Mouse (Mus musculus): ENCODE results near the gene Plgrkt.
"Not testable (repeated sequence)": the region's sequence is repeated elsewhere in the genome, so short reads cannot be mapped to it uniquely, and the experiment has no call there.

Gene Plgrkt

GRCm38 (mm10) chr19:29366969-29367622 lies at the start of gene Plgrkt, which contains the start of gene Cd274:
TSS of gene Plgrkt (minus strand) at chr19:29367390.
TSS of gene Cd274 (plus strand) at chr19:29367455.
- peak; percentile 67 for DNase-seq (ENCODE audit: low spot score)

GRCm38 (mm10) chr19:29416393-29416902 lies 49.3 kb upstream of the Plgrkt start:
- DNase-seq (ENCODE audit: low spot score), result no peak

GRCm38 (mm10) chr19:29414917-29415316 lies 47.7 kb upstream of the Plgrkt start:
- DNase-seq (ENCODE audit: low spot score), result not testable (repeated sequence)

- DNase-seq (ENCODE audit: low spot score), result no peak
Measured at GRCm38 (mm10) chr19:29414513-29414912, 47.3 kb upstream of the Plgrkt start.

- peak; percentile 24 for DNase-seq (ENCODE audit: low spot score)
Measured at GRCm38 (mm10) chr19:29412476-29413420, 45.6 kb upstream of the Plgrkt start.

GRCm38 (mm10) chr19:29410619-29411018 lies 43.4 kb upstream of the Plgrkt start, which contains the start of gene Pdcd1lg2:
TSS of gene Pdcd1lg2 (plus strand) at chr19:29410919.
- no peak for DNase-seq (ENCODE audit: low spot score)

- no peak for DNase-seq (ENCODE audit: low spot score)
Measured at GRCm38 (mm10) chr19:29406042-29407017, 39.1 kb upstream of the Plgrkt start.

GRCm38 (mm10) chr19:29405388-29405787 lies 38.2 kb upstream of the Plgrkt start:
- no peak for DNase-seq (ENCODE audit: low spot score)

- DNase-seq (ENCODE audit: low spot score), result no peak
Measured at GRCm38 (mm10) chr19:29403251-29403650, 36.1 kb upstream of the Plgrkt start.

GRCm38 (mm10) chr19:29402621-29403020 lies 35.4 kb upstream of the Plgrkt start:
- DNase-seq (ENCODE audit: low spot score), result no peak

GRCm38 (mm10) chr19:29400466-29400865 lies 33.3 kb upstream of the Plgrkt start:
- no peak for DNase-seq (ENCODE audit: low spot score)

GRCm38 (mm10) chr19:29399786-29400185 lies 32.6 kb upstream of the Plgrkt start:
- DNase-seq (ENCODE audit: low spot score), result no peak

- no peak for DNase-seq (ENCODE audit: low spot score)
Measured at GRCm38 (mm10) chr19:29396353-29396752, 29.2 kb upstream of the Plgrkt start.

GRCm38 (mm10) chr19:29394721-29395120 lies 27.5 kb upstream of the Plgrkt start:
- no peak for DNase-seq (ENCODE audit: low spot score)

- no peak for DNase-seq (ENCODE audit: low spot score)
Measured at GRCm38 (mm10) chr19:29393333-29393732, 26.1 kb upstream of the Plgrkt start.

- no peak for DNase-seq (ENCODE audit: low spot score)
Measured at GRCm38 (mm10) chr19:29391279-29391678, 24.1 kb upstream of the Plgrkt start.

- no peak for DNase-seq (ENCODE audit: low spot score)
Measured at GRCm38 (mm10) chr19:29390483-29390882, 23.3 kb upstream of the Plgrkt start.

GRCm38 (mm10) chr19:29388818-29389217 lies 21.6 kb upstream of the Plgrkt start:
- DNase-seq (ENCODE audit: low spot score), result no peak

GRCm38 (mm10) chr19:29385822-29386221 lies 18.6 kb upstream of the Plgrkt start:
- DNase-seq (ENCODE audit: low spot score), result no peak

GRCm38 (mm10) chr19:29384994-29385393 lies 17.8 kb upstream of the Plgrkt start:
- no peak for DNase-seq (ENCODE audit: low spot score)

- DNase-seq (ENCODE audit: low spot score), result no peak
Measured at GRCm38 (mm10) chr19:29384412-29384811, 17.2 kb upstream of the Plgrkt start.

- DNase-seq (ENCODE audit: low spot score), result no peak
Measured at GRCm38 (mm10) chr19:29383368-29383767, 16.2 kb upstream of the Plgrkt start.

All from MN1 (cell line).